In genomic region chr5:134639269-134639682, GRCm38 (mm10) we compare ENCODE assay signal across 8 mouse cellular contexts. TPM values are rescaled to one million over a fixed set of nuclear protein-coding genes. Genes with fewer than 3 reads are reported as not detected.
A peak's percentile ranks its signal among the peaks of the same experiment; 100 is the strongest.
DNase-seq lines count a peak whose midpoint lies in the region; ATAC-seq and TF ChIP-seq lines count a peak whose summit lies in the region.

Gene Eif4h (minus strand): TSS chr5:134639490.

- POLR2A ChIA-PET in Patski (lab: Charles Lee): interaction anchor here (0.6 kb wide), 1 partner anchor 54 kb away, joined by 3 read pairs; no protein-coding TSS in a partner anchor

- peak within 1 kb of the TSS; percentile 87 for H3K4me2 ChIP-seq in hindbrain, embryonic 13.5 days

- H3K9ac ChIP-seq in hindbrain, embryonic 13.5 days: peak within 1 kb of the TSS; percentile 100

- ATAC-seq in Patski: peak; percentile 90
- ATAC-seq in hindbrain, embryonic 13.5 days (ENCODE audit: low FRiP score): peak; percentile 94

- peak within 1 kb of the TSS; percentile 96 for H3K27ac ChIP-seq in hindbrain, embryonic 13.5 days

- H3K36me3 ChIP-seq in hindbrain, embryonic 13.5 days: peaks cover 21% of the 10 kb centered on the region

- H3K9me3 ChIP-seq in hindbrain, embryonic 13.5 days: no peaks in the 10 kb centered on the region

- CTCF ChIA-PET in Patski (lab: Charles Lee): no interaction called here

- peak within 1 kb of the TSS; percentile 99 for H3K4me3 ChIP-seq in hindbrain, embryonic 13.5 days

- peaks cover 16% of the 10 kb centered on the region for H3K4me1 ChIP-seq in hindbrain, embryonic 13.5 days (replicated peaks)

- in situ Hi-C loops in Patski (cut with MboI; ENCODE audit: low pct_unique_long_range_greater_than_20kb): no loop called here

- peak; percentile 87 for DNase-seq in Patski (ENCODE audit: low read depth, low spot score)
- DNase-seq in cerebellum, postnatal 14 days: peak; percentile 99
- peak; percentile 90 to 96 for DNase-seq in frontal cortex, postnatal 14 days (ENCODE audit: low spot score in 2 of 2)
- DNase-seq in layer of hippocampus, postnatal 25 days (ENCODE audit: extremely low spot score in 1 of 2, low spot score in 1 of 2): peak; percentile 94 to 96
- peak; percentile 97 for DNase-seq in lung, postnatal 25 days (ENCODE audit: low spot score)
- peak; percentile 97 for DNase-seq in retina, embryonic 14.5 days (ENCODE audit: low spot score)
- DNase-seq in thymus, postnatal 4 days: peak; percentile 98

- TF ChIP-seq CTCF in Patski (IDR thresholded peaks at IDR 0.05): no peak

- under 1% methylated on average over 48 of the region's 52 CpGs for WGBS in hindbrain, embryonic 13.5 days

- H3K27me3 ChIP-seq in Patski: no peaks in the 10 kb centered on the region
- H3K27me3 ChIP-seq in hindbrain, embryonic 13.5 days: no peaks in the 10 kb centered on the region

RNA-seq across cellular contexts. Expression of gene Eif4h, which starts in this region (rescaled TPM):
- polyA plus RNA-seq in Patski (2021): 390 TPM
- polyA plus RNA-seq in hindbrain, embryonic 13.5 days (2015; fragmentation: Nextera tagmentation; extraction: Ambion mirVana): 336 and 347 TPM in 2 replicates
- total RNA-seq in layer of hippocampus, postnatal 25 days (2021): 100 to 1,000 TPM; 322 to 331 TPM

Comparison
In these comparisons a context has a peak if more than half of its experiments do, and no peak if none do; other contexts are left out.
1. Peak in every context shown above with its lines: DNase-seq, ATAC-seq, H3K4me3 ChIP-seq and H3K27ac ChIP-seq.